Mouse (Mus musculus): ENCODE results near the gene Rps10.

Rps10 gene

GRCm38 (mm10) chr17:27611519-27611884 lies 25.0 kb downstream of the Rps10 start:
- no peak for DNase-seq

GRCm38 (mm10) chr17:27610679-27611518 lies 25.6 kb downstream of the Rps10 start:
- no peak for DNase-seq

- DNase-seq, result peak in 1 of 2 experiments; percentile 68
Measured at GRCm38 (mm10) chr17:27609576-27609975, 26.9 kb downstream of the Rps10 start.

- DNase-seq, result peak; percentile 62 to 63
Measured at GRCm38 (mm10) chr17:27603522-27604234, 32.8 kb downstream of the Rps10 start.

- DNase-seq, result no peak
Measured at GRCm38 (mm10) chr17:27603036-27603435, 33.4 kb downstream of the Rps10 start.

GRCm38 (mm10) chr17:27600869-27601268 lies 35.6 kb downstream of the Rps10 start:
- DNase-seq, result peak; percentile 75 to 79

GRCm38 (mm10) chr17:27600286-27600685 lies 36.2 kb downstream of the Rps10 start:
- no peak for DNase-seq

- DNase-seq, result no peak
Measured at GRCm38 (mm10) chr17:27596376-27597190, 39.9 kb downstream of the Rps10 start.

DNA sequence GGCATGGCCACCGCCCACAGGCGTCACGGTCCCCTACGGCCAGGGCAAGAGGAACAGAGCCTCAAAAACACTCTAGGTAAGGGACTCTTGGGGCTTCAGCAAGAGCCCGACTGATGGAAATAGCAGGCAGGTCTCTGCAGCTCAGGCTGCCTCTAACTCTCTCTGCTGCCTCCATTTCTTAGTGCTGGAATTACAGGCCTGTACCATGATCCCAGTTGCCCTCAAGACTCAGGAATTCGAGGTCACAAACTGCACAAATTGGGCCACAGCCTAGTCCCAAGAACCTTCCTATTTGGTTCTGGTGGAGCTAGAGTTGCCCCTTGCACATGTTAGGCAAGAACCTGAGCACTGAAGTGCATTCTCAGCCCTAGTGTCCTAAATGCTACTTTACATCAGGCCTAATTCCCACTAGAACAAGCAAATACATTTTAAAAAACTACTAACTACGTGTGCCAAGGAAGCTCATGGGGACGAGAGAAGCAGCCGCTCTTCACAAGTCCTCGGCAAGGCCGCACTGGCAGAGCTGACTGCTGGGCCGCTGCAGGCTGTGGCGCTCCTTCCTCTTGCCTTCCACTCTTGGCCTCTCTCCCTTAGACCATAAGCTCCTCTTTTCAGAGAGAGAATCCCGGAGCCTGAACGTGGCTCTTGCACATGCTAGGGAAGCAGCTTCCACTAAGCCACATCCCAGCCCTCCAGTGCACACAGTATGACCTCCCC lies 40.7 kb downstream of the Rps10 start:
- peak in 1 of 2 experiments; percentile 46 for DNase-seq

- DNase-seq, result no peak
Measured at GRCm38 (mm10) chr17:27592565-27592910, 43.9 kb downstream of the Rps10 start.

- no peak for DNase-seq
Measured at GRCm38 (mm10) chr17:27591826-27592564, 44.5 kb downstream of the Rps10 start.

DNA sequence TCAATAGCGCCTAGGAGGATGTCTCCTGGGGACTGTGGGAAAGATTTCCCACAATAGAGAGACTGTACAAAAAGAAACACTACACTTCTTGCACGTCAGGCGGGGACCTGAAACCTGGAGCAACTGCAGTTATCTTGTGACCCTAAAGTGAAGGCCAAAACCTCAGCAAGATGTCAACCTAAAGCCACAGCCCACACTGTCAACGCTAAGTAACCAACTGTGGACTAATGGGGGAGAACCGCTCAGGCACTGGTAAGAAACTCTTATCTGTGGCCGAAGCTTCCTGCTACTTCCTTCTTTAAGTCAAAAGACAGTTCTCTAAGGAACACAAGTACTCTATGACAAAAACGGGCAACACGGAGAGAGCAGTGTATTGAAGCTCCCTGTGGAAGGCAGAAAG lies 48.2 kb downstream of the Rps10 start:
- no peak for DNase-seq

GRCm38 (mm10) chr17:27587252-27587651 lies 49.2 kb downstream of the Rps10 start:
- DNase-seq, result peak in 1 of 2 experiments; percentile 53

GRCm38 (mm10) chr17:27586661-27587060 lies 49.8 kb downstream of the Rps10 start:
- DNase-seq, result no peak

DNA sequence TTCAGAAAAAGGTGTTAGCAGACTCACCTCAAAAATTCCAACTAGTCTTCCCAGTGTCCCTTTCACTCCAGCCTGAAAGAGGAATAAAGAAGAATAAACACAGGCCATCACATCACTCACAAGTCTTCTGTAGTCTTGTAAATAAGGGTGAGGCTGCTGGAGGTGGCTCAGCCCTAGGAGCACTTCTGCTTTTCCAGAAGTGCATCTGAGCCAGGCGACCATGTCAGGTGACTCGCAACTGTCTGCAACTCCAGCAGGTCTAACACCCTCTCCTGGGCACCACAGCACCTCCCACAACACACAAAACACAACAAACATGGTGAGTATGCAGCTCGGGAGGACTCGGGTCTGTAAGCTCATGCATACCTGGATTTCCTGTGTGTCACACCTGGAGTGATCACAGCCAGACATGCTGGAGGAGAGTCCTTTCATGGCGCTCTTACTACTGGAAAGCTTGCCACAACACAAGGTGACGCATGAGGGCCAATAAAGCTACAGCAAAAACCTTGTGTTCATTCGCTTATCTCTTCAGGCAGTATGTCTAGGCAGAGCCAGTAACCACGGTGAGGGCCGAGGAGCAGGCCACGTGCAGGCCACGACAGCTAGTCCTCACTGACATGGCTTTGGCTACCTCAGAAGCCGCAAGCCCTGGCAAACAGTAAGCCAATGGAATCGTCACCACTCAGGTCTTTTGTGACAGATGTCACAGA lies 53.1 kb downstream of the Rps10 start:
- DNase-seq, result no peak

All from cerebellum, adult 18-20 months (tissue).